ENCODE assay signal across 8 mouse cellular contexts in genomic region chr6:51523807-51524320, GRCm38 (mm10). TPM values are rescaled to one million over a fixed set of nuclear protein-coding genes. Genes with fewer than 3 reads are reported as not detected.
DNase-seq lines count a peak whose midpoint lies in the region; ATAC-seq and TF ChIP-seq lines count a peak whose summit lies in the region.

Gene Snx10, plus strand, starts transcription at chr6:51523901.

- ATAC-seq in forebrain, postnatal 0 days: peak; percentile 86

- H3K4me2 ChIP-seq in forebrain, postnatal 0 days (ENCODE audit: low read depth): peak within 1 kb of the TSS; percentile 67

- peak within 1 kb of the TSS; percentile 78 for H3K9ac ChIP-seq in forebrain, postnatal 0 days

- H3K36me3 ChIP-seq in forebrain, postnatal 0 days (ENCODE audit: insufficient read depth): no peaks in the 10 kb centered on the region

- intact Hi-C loops in heart, postnatal 36 days (cut with DNase I): no loop called here

- H3K4me1 ChIP-seq in forebrain, postnatal 0 days (ENCODE audit: insufficient read depth): peaks cover 7% of the 10 kb centered on the region

- peak; percentile 79 for DNase-seq in Muller cell, postnatal 12 days (ENCODE audit: inconsistent ontology term)
- DNase-seq in cerebellum, adult 18-20 months: peak; percentile 67 to 74
- DNase-seq in forebrain, postnatal 0 days: peak; percentile 76
- DNase-seq in heart, postnatal 36 days: peak; percentile 53 to 63
- peak; percentile 18 for DNase-seq in left cerebral cortex, adult 11 months (ENCODE audit: low spot score)
- peak; percentile 49 to 56 for DNase-seq in lung, postnatal 4 days
- peak; percentile 73 for DNase-seq in right cerebral cortex, adult 18-20 months
- DNase-seq in c-Kit-positive CD71-positive TER-119-positive erythroid progenitor cells, embryonic 14.5 days (ENCODE audit: low spot score): no peak

- no peaks in the 10 kb centered on the region for H3K27me3 ChIP-seq in forebrain, postnatal 0 days (ENCODE audit: insufficient read depth, low read length)

- no peaks in the 10 kb centered on the region for H3K9me3 ChIP-seq in forebrain, postnatal 0 days (ENCODE audit: low read length)

- H3K27ac ChIP-seq in forebrain, postnatal 0 days (ENCODE audit: low read depth, low read length): peak within 1 kb of the TSS; percentile 84

- no peak for TF ChIP-seq CTCF in forebrain, postnatal 0 days (IDR thresholded peaks at IDR 0.05; ENCODE audit: low read depth)

- under 1% methylated on average over 47 of the region's 47 CpGs for WGBS in forebrain, postnatal 0 days

- H3K4me3 ChIP-seq in forebrain, postnatal 0 days (ENCODE audit: low read depth, low read length): peak within 1 kb of the TSS; percentile 71

RNA-seq across cellular contexts. Expression of gene Snx10, which starts in this region (rescaled TPM):
- 76.3 and 96.5 TPM in 2 replicates for total RNA-seq in forebrain, postnatal 0 days (2014; rRNA removed)
- 78.4 and 92.6 TPM in 2 replicates for polyA plus RNA-seq in forebrain, postnatal 0 days (2015; fragmentation: Nextera tagmentation; extraction: Ambion mirVana)
- total RNA-seq in heart, postnatal 36 days (2021): 10 to 100 TPM; 11.7 to 12.6 TPM
